Mouse (Mus musculus) spleen, adult 2 months (tissue): ENCODE results near the gene Edil3.

ENCODE experiments used
- CTCF ChIP-seq: fragments of 200-500 bp; IDR thresholded peaks from 2 replicates; pipeline ENCODE4 v1.5.1; 2011; ENCODE audit warnings: mild to moderate bottlenecking, inconsistent platforms; ENCODE audit not compliant: insufficient read depth, insufficient read length, insufficient replicate concordance; ENCODE audit errors: extremely low read depth
- POLR2A ChIP-seq: fragments of 200-500 bp; IDR thresholded peaks from 2 replicates; pipeline ENCODE4 v1.6.1; 2011; ENCODE audit warnings: low read depth, low read length, inconsistent platforms

- no peak for TF ChIP-seq POLR2A
- TF ChIP-seq CTCF: no peak
These were observed 503.0 kb downstream of the Edil3 start for GRCm38 (mm10) chr13:89324282-89324681.
